Mouse (Mus musculus) lung, embryonic 14.5 days (tissue): ENCODE measurements around the gene Tbc1d8. TPM values are rescaled to one million over a fixed set of nuclear protein-coding genes. Genes with fewer than 3 reads are reported as not detected.

Experiments used
- ATAC-seq: fragments of 200-750 bp; cut with Nextera tagmentation; 2 replicates; pipeline ENCODE4 v1.8.0; 2017; ENCODE audit warnings: mild to moderate bottlenecking, moderate TSS enrichment, moderate library complexity; ENCODE audit not compliant: insufficient read depth
- DNase-seq: peaks from one replicate; pipeline ENCODE4 v3.0.0-alpha.2; 2015
- H3K27ac ChIP-seq: fragments of 300-500 bp; sonication (generic); 2 replicates; pipeline ENCODE4 v1.5.1; 2014; ENCODE audit warnings: low read depth, mild to moderate bottlenecking, moderate library complexity
- H3K27me3 ChIP-seq: fragments of 300-500 bp; sonication (generic); 2 replicates; pipeline ENCODE4 v1.6.1; 2014; ENCODE audit warnings: low read length, control low read depth; ENCODE audit not compliant: insufficient read depth
- H3K36me3 ChIP-seq: fragments of 300-500 bp; sonication (generic); 2 replicates; pipeline ENCODE4 v1.6.1; 2014; ENCODE audit warnings: control low read depth; ENCODE audit not compliant: insufficient read depth
- H3K4me1 ChIP-seq: fragments of 300-500 bp; sonication (generic); 2 replicates; pipeline ENCODE4 v1.6.1; 2014; ENCODE audit warnings: antibody characterized with exemption, control low read depth; ENCODE audit not compliant: insufficient read depth
- H3K4me2 ChIP-seq: fragments of 300-500 bp; sonication (generic); 2 replicates; pipeline ENCODE4 v1.6.1; 2014; ENCODE audit warnings: mild to moderate bottlenecking
- H3K4me3 ChIP-seq: fragments of 300-500 bp; sonication (generic); 2 replicates; pipeline ENCODE4 v1.5.1; 2014; ENCODE audit warnings: low read depth, low read length
- H3K9ac ChIP-seq: fragments of 300-500 bp; sonication (generic); 2 replicates; pipeline ENCODE4 v1.6.1; 2014
- H3K9me3 ChIP-seq: fragments of 300-500 bp; sonication (generic); 2 replicates; pipeline ENCODE4 v1.6.1; 2016; ENCODE audit warnings: low read depth, low read length, control low read depth
- CTCF ChIP-seq: IDR thresholded peaks from 2 replicates; pipeline ENCODE4 v1.5.1; 2016; ENCODE audit warnings: antibody characterized with exemption, low read depth
- WGBS: fragments of 180-500 bp; shearing (Covaris S2); extraction: QIAGEN DNeasy Blood & Tissue Kit; methylation state at CpG from one replicate; pipeline ENCODE4 v1.1.7; 2014; 5-methylcytosine and 5-hydroxymethylcytosine counted together
- polyA plus RNA-seq: library from polyadenylated mRNA; unstranded; fragments of >200 nt; fragmentation: Nextera tagmentation; extraction: Ambion mirVana; gene quantifications from 2 replicates; pipeline ENCODE4 v1.2.1, GENCODE M21; 2014

Tbc1d8 gene
- polyA plus RNA-seq, 1 experiment from 2014 or later, result 10.7 TPM

GRCm38 (mm10) chr1:39497748-39498147, 19.2 kb upstream of the Tbc1d8 start:
- 87% methylated on average over 11 of the region's 11 CpGs for WGBS
- peak; percentile 24 for TF ChIP-seq CTCF
- no peak for ATAC-seq
- Histone ChIP-seq H3K9me3 (no peaks in the 10 kb centered on the region), H3K4me1 (no peaks in the 10 kb centered on the region), H3K9ac (no peak overlapping the region), H3K27me3 (no peaks in the 10 kb centered on the region), H3K27ac (no peak overlapping the region), H3K4me3 (no peak overlapping the region), H3K36me3 (no peaks in the 10 kb centered on the region), H3K4me2 (no peak overlapping the region)
- DNase-seq, result no peak

GRCm38 (mm10) chr1:39496995-39497394, 18.4 kb upstream of the Tbc1d8 start:
- Histone ChIP-seq H3K4me2 (no peak overlapping the region), H3K36me3 (no peaks in the 10 kb centered on the region), H3K4me3 (no peak overlapping the region), H3K27ac (no peak overlapping the region), H3K4me1 (no peaks in the 10 kb centered on the region), H3K9ac (no peak overlapping the region), H3K9me3 (no peaks in the 10 kb centered on the region), H3K27me3 (no peaks in the 10 kb centered on the region)
- DNase-seq (no peak), ATAC-seq (no peak)
- TF ChIP-seq CTCF, result no peak
- 92% methylated on average over 4 of the region's 4 CpGs for WGBS

GRCm38 (mm10) chr1:39493664-39494063, 15.1 kb upstream of the Tbc1d8 start:
- Histone ChIP-seq H3K4me1 (no peaks in the 10 kb centered on the region), H3K4me3 (no peak overlapping the region), H3K4me2 (no peak overlapping the region), H3K36me3 (no peaks in the 10 kb centered on the region), H3K9ac (no peak overlapping the region), H3K27me3 (no peaks in the 10 kb centered on the region), H3K9me3 (no peaks in the 10 kb centered on the region), H3K27ac (no peak overlapping the region)
- ATAC-seq (no peak), DNase-seq (no peak)
- 67% methylated on average over 3 of the region's 3 CpGs for whole genome bisulfite sequencing
- no peak for TF ChIP-seq CTCF

GRCm38 (mm10) chr1:39493165-39493564, 14.6 kb upstream of the Tbc1d8 start:
- Histone ChIP-seq H3K9me3 (no peaks in the 10 kb centered on the region), H3K9ac (no peak overlapping the region), H3K4me1 (no peaks in the 10 kb centered on the region), H3K36me3 (no peaks in the 10 kb centered on the region), H3K4me3 (no peak overlapping the region), H3K27me3 (no peaks in the 10 kb centered on the region), H3K27ac (no peak overlapping the region), H3K4me2 (no peak overlapping the region)
- DNase-seq, result no peak
- no peak for ATAC-seq
- 73% methylated on average over 5 of the region's 5 CpGs for WGBS
- no peak for TF ChIP-seq CTCF

- Histone ChIP-seq H3K9me3 (no peaks in the 10 kb centered on the region), H3K36me3 (no peaks in the 10 kb centered on the region), H3K9ac (no peak overlapping the region), H3K27me3 (no peaks in the 10 kb centered on the region), H3K4me2 (no peak overlapping the region), H3K27ac (no peak overlapping the region), H3K4me3 (no peak overlapping the region), H3K4me1 (no peaks in the 10 kb centered on the region)
- ATAC-seq, result no peak
- no peak for DNase-seq
- no peak for TF ChIP-seq CTCF
- 71% methylated on average over 3 of the region's 3 CpGs for WGBS
Observed at GRCm38 (mm10) chr1:39487370-39487769, 8.8 kb upstream of the Tbc1d8 start.

GRCm38 (mm10) chr1:39482115-39482815, 3.7 kb upstream of the Tbc1d8 start:
- ATAC-seq, result no peak
- 61% methylated on average over 10 of the region's 10 CpGs for WGBS
- Histone ChIP-seq H3K4me2 (no peak overlapping the region), H3K36me3 (no peaks in the 10 kb centered on the region), H3K9ac (no peak overlapping the region), H3K27me3 (peaks cover 7% of the 10 kb centered on the region; the same call in 1 of the 2 replicates), H3K4me1 (peaks cover 12% of the 10 kb centered on the region; the same call in 1 of the 2 replicates), H3K27ac (no peak overlapping the region), H3K9me3 (no peaks in the 10 kb centered on the region), H3K4me3 (no peak overlapping the region)
- DNase-seq, result no peak
- no peak for TF ChIP-seq CTCF

- no peak for TF ChIP-seq CTCF
- 60% methylated on average over 5 of the region's 5 CpGs for WGBS
Observed at GRCm38 (mm10) chr1:39479254-39479653, 699 bp upstream of the Tbc1d8 start.

More at GRCm38 (mm10) chr1:39479254-39479653, 699 bp upstream of the Tbc1d8 start:
- Histone ChIP-seq H3K36me3 (no peaks in the 10 kb centered on the region), H3K27ac (no peak overlapping the region), H3K9me3 (no peaks in the 10 kb centered on the region), H3K9ac (no peak overlapping the region), H3K27me3 (peaks cover 11% of the 10 kb centered on the region; the same call in 1 of the 2 replicates), H3K4me1 (peaks cover 12% of the 10 kb centered on the region; the same call in 1 of the 2 replicates), H3K4me3 (peak overlapping the region; percentile 70; the same call in 1 of the 2 replicates), H3K4me2 (peak overlapping the region; percentile 98)
- ATAC-seq (no peak), DNase-seq (no peak)
